Mouse (Mus musculus) hindbrain, postnatal 0 days (tissue): Measurements from ENCODE around the gene Aldh1a1. TPM values are rescaled to one million over a fixed set of nuclear protein-coding genes. Genes with fewer than 3 reads are reported as not detected.
A peak's percentile ranks its signal among the peaks of the same experiment; 100 is the strongest.
"Not testable (repeated sequence)": the region's sequence is repeated elsewhere in the genome, so short reads cannot be mapped to it uniquely, and the experiment has no call there.

ENCODE experiments used
- ATAC-seq: fragments of 200-750 bp; cut with Nextera tagmentation; 2 replicates; pipeline ENCODE4 v1.8.0; 2017; ENCODE audit warnings: mild to moderate bottlenecking, moderate TSS enrichment, moderate library complexity
- DNase-seq: peaks from one replicate; pipeline ENCODE4 v3.0.0-alpha.2; 2015; ENCODE audit warnings: low spot score
- H3K27ac ChIP-seq: fragments of 300-500 bp; sonication (generic); 2 replicates; pipeline ENCODE4 v1.5.1; 2014; ENCODE audit warnings: mild to moderate bottlenecking
- H3K27me3 ChIP-seq: fragments of 300-500 bp; sonication (generic); 2 replicates; pipeline ENCODE4 v1.6.1; 2014; ENCODE audit warnings: low read length, mixed read lengths; ENCODE audit not compliant: insufficient read depth
- H3K36me3 ChIP-seq: fragments of 300-500 bp; sonication (generic); 2 replicates; pipeline ENCODE4 v1.6.1; 2014; ENCODE audit warnings: low read length, mixed read lengths; ENCODE audit not compliant: insufficient read depth
- H3K4me1 ChIP-seq: fragments of 300-500 bp; sonication (generic); 2 replicates; pipeline ENCODE4 v1.6.1; 2014; ENCODE audit warnings: antibody characterized with exemption, low read length, mixed read lengths; ENCODE audit not compliant: insufficient read depth
- H3K4me2 ChIP-seq: fragments of 300-500 bp; sonication (generic); 2 replicates; pipeline ENCODE4 v1.6.1; 2014; ENCODE audit warnings: low read depth, mild to moderate bottlenecking, low read length, moderate library complexity, mixed read lengths
- H3K4me3 ChIP-seq: fragments of 300-500 bp; sonication (generic); 2 replicates; pipeline ENCODE4 v1.5.1; 2014; ENCODE audit warnings: low read length
- H3K9ac ChIP-seq: fragments of 300-500 bp; sonication (generic); replicated peaks from 2 replicates; pipeline ENCODE4 v1.6.1; 2014; ENCODE audit warnings: mild to moderate bottlenecking, low read length, moderate library complexity, mixed read lengths
- H3K9me3 ChIP-seq: fragments of 300-500 bp; sonication (generic); 2 replicates; pipeline ENCODE4 v1.6.1; 2016; ENCODE audit warnings: low read length, mixed read lengths
- CTCF ChIP-seq: IDR thresholded peaks from 2 replicates; pipeline ENCODE4 v1.5.1; 2016; ENCODE audit warnings: antibody characterized with exemption, control low read depth, low read depth
- WGBS: fragments of 180-500 bp; shearing (Covaris S2); extraction: QIAGEN DNeasy Blood & Tissue Kit; methylation state at CpG from one replicate; pipeline ENCODE4 v1.1.7; 2014; 5-methylcytosine and 5-hydroxymethylcytosine counted together
- polyA plus RNA-seq: library from polyadenylated mRNA; unstranded; fragments of >200 nt; fragmentation: Nextera tagmentation; extraction: Ambion mirVana; gene quantifications from 2 replicates; pipeline ENCODE4 v1.2.1, GENCODE M21; 2015
- total RNA-seq: library from RNA; depleted of rRNA; stranded (reverse); fragments of >200 nt; gene quantifications from 2 replicates; pipeline ENCODE4 v1.2.3, GENCODE M21; 2014

The Aldh1a1 gene
- total and polyA plus RNA-seq, 2 experiments from 2014 or later = 8.6 to 11.6 TPM

GRCm38 (mm10) chr19:20603866-20604265 lies 111.4 kb downstream of the Aldh1a1 start:
- no peak for TF ChIP-seq CTCF
- no peaks in the 10 kb centered on the region for H3K9me3 ChIP-seq
- ATAC-seq = no peak
- no peak overlapping the region for H3K4me2 ChIP-seq
- no peaks in the 10 kb centered on the region for H3K4me1 ChIP-seq
- WGBS = 85% methylated on average over 2 of the region's 2 CpGs
- H3K4me3 ChIP-seq = no peak overlapping the region
- H3K9ac ChIP-seq = no peak overlapping the region
- no peaks in the 10 kb centered on the region for H3K36me3 ChIP-seq
- H3K27ac ChIP-seq = no peak overlapping the region
- no peaks in the 10 kb centered on the region for H3K27me3 ChIP-seq
- DNase-seq = no peak

- DNase-seq (no peak), ATAC-seq (no peak)
- Histone ChIP-seq H3K9ac (no peak overlapping the region), H3K27me3 (no peaks in the 10 kb centered on the region), H3K9me3 (no peaks in the 10 kb centered on the region), H3K4me2 (no peak overlapping the region), H3K36me3 (no peaks in the 10 kb centered on the region), H3K4me1 (no peaks in the 10 kb centered on the region), H3K4me3 (no peak overlapping the region), H3K27ac (no peak overlapping the region)
- no peak for TF ChIP-seq CTCF
- 74% methylated on average over 3 of the region's 3 CpGs for WGBS
Observed at GRCm38 (mm10) chr19:20614252-20614930, 121.9 kb downstream of the Aldh1a1 start.

DNA sequence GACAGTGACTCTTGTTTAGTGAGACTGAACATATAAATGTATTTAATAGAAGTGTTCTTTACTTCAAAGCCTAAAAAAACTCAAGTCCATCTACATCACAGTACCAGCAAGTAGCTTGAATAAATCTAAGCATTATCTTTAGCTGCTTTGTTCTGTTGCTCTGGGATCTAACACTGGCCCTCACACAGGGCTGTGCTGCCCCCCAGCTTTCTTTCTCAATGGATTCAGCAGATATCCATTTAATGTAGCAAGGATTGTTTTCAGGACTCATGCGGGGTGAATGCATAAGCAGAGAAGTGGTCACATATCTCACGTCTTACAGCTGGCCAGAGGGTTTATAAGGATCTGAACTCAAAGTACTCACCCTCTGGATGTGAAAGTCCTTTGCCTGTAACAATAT lies 129.9 kb downstream of the Aldh1a1 start:
- no peak overlapping the region for H3K9ac ChIP-seq
- no peaks in the 10 kb centered on the region for H3K9me3 ChIP-seq
- TF ChIP-seq CTCF = no peak
- no peaks in the 10 kb centered on the region for H3K36me3 ChIP-seq
- ATAC-seq (no peak), DNase-seq (no peak)
- no peak overlapping the region for H3K27ac ChIP-seq
- H3K4me1 ChIP-seq = no peaks in the 10 kb centered on the region
- no peak overlapping the region for H3K4me2 ChIP-seq
- no peaks in the 10 kb centered on the region for H3K27me3 ChIP-seq
- no peak overlapping the region for H3K4me3 ChIP-seq
- 34% methylated on average over 2 of the region's 2 CpGs for WGBS

DNA sequence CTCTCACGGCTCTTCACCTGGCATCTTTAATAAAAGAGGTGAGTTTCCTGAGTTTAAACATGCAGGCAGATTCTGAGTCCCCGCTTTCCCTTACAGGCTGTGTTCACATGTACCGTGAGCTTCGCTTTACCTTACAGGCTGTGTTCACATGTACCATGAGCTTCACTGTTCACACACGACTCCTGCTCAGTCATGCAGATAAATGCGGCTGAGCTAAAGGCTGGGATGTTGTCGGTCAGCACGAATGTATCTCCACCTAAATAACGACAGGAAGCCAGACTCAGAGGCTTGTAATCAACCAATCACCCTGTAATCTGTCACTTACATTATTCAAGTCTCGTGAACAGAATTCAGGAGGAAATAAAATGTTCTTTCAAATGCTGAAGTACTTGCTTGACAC lies 130.9 kb downstream of the Aldh1a1 start:
- 44% methylated on average over 10 of the region's 10 CpGs for WGBS
- DNase-seq = peak; percentile 15
- H3K4me1 ChIP-seq = no peaks in the 10 kb centered on the region

GRCm38 (mm10) chr19:20631020-20631419 lies 138.5 kb downstream of the Aldh1a1 start:
- Histone ChIP-seq H3K9ac (no peak overlapping the region), H3K9me3 (no peaks in the 10 kb centered on the region), H3K27ac (no peak overlapping the region), H3K4me1 (no peaks in the 10 kb centered on the region), H3K4me2 (no peak overlapping the region), H3K27me3 (no peaks in the 10 kb centered on the region), H3K4me3 (no peak overlapping the region), H3K36me3 (no peaks in the 10 kb centered on the region)
- no peak for TF ChIP-seq CTCF
- no peak for ATAC-seq
- 91% methylated on average over 1 of the region's 1 CpGs for WGBS
- no peak for DNase-seq

More for the DNA sequence above, 130.9 kb downstream of the Aldh1a1 start:
- Histone ChIP-seq H3K27me3 (no peaks in the 10 kb centered on the region), H3K4me3 (no peak overlapping the region), H3K27ac (no peak overlapping the region), H3K9ac (no peak overlapping the region), H3K4me2 (no peak overlapping the region), H3K9me3 (no peaks in the 10 kb centered on the region), H3K36me3 (no peaks in the 10 kb centered on the region)
- ATAC-seq = no peak
- TF ChIP-seq CTCF = no peak

DNA sequence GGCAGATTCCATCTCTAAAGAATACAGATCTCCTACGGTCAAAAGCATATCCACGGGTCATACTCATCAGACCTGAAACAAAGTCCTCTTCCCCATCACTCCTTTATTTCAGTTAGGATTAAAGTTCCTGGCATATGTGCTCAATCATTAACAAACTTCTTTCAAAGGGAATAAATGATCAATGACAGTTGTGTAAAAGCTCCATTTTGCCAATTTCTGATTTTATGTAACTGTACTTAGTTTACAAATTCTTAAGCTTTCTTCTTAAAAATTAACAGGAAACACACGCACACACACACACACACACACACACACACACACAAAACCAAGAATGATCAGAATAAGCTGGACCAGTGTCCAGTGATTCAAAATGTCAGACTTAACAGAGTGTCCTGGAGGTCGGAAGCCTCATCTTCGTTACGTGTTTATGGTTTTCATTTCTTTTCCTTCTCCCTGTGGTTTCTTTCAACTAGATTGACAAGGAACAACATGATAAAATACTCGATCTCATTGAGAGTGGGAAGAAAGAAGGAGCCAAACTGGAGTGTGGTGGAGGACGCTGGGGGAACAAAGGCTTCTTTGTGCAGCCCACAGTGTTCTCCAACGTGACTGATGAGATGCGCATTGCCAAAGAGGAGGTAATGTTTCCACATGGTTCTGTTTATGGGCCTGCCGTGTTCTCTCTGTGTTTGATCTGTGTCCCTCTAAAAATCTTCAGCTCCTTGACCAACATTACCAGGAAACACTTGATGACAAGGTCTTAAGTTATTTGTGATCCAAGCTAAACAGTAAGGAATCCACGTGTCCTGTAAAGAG lies 141.6 kb downstream of the Aldh1a1 start:
- Histone ChIP-seq H3K36me3 (no peaks in the 10 kb centered on the region), H3K27me3 (no peaks in the 10 kb centered on the region), H3K9ac (no peak overlapping the region), H3K27ac (no peak overlapping the region), H3K4me2 (no peak overlapping the region), H3K9me3 (no peaks in the 10 kb centered on the region), H3K4me3 (no peak overlapping the region), H3K4me1 (no peaks in the 10 kb centered on the region)
- TF ChIP-seq CTCF = no peak
- 37% methylated on average over 12 of the region's 12 CpGs for WGBS
- ATAC-seq (no peak), DNase-seq (peak; percentile 8)

DNA sequence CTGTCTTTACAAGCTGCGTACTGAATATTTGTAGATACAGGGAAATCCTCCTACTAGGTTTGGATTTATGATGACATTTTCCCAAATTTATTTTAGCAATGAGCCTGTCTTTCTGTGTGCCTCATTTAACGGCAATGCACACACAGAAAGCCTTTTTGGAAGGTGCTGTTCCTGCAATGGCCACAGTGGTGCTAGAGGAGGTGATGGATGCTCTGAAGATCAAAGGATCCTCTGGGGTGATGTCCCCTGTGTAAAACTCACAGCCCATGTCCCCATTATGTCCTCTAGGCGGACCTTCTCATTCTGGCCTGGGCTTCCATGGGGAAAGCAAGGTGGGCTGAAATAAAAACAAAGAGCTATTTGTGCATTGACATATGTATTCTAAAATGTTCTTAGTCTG lies 151.8 kb downstream of the Aldh1a1 start:
- peak; percentile 45 for TF ChIP-seq CTCF
- WGBS = 72% methylated on average over 3 of the region's 3 CpGs
- no peak overlapping the region for H3K4me3 ChIP-seq
- no peak for DNase-seq
- H3K9ac ChIP-seq = no peak overlapping the region
- no peaks in the 10 kb centered on the region for H3K9me3 ChIP-seq
- no peaks in the 10 kb centered on the region for H3K36me3 ChIP-seq
- ATAC-seq = no peak
- no peak overlapping the region for H3K27ac ChIP-seq
- H3K27me3 ChIP-seq = no peaks in the 10 kb centered on the region
- H3K4me2 ChIP-seq = no peak overlapping the region
- H3K4me1 ChIP-seq = no peaks in the 10 kb centered on the region

DNA sequence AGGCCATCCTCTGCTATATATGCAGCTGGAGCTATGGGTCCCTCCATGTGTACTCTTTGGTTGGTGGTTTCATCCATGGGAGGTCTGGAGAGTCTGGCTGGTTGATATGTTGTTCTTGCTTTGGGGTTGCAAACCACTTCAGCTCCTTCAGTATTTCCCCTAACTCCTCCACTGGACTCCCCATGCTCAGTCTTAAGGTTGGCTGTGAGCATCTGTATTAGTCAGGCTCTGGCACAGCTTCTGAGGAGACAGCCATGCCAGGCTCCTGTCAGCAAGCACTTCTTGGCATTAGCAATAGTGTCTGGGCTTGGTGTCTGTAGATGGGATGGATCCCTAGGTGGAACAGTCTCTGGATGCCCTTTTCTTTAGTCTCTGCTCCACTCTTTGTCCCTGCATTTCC lies 155.0 kb downstream of the Aldh1a1 start:
- not testable (repeated sequence) for H3K27me3 ChIP-seq, H3K4me3 ChIP-seq, H3K9ac ChIP-seq, DNase-seq, ATAC-seq, H3K9me3 ChIP-seq, H3K4me1 ChIP-seq, H3K27ac ChIP-seq, H3K36me3 ChIP-seq, H3K4me2 ChIP-seq
